Mouse (Mus musculus): ENCODE results near the gene Rabgef1. TPM values are rescaled to one million over a fixed set of nuclear protein-coding genes. Genes with fewer than 3 reads are reported as not detected.

Rabgef1 gene
- total and polyA plus RNA-seq, 3 experiments, result 23.4 to 80.4 (median 48.2) TPM

- Histone ChIP-seq H3K9me3 (replicated peaks) (0 out of 2 replicates have a peak, but pooled peaks cover 3% of the 10 kb centered on the region), H3K27me3 (ENCODE audit: insufficient read depth, low read length) (no peaks in the 10 kb centered on the region), H3K36me3 (replicated peaks) (peaks cover 40% of the 10 kb centered on the region), H3K4me1 (ENCODE audit: insufficient read depth, low read depth, low read length) (peaks cover 44% of the 10 kb centered on the region), H3K4me3 (ENCODE audit: low read depth, low read length) (peak overlapping the region; percentile 99)
- TF ChIP-seq CTCF (IDR thresholded peaks at IDR 0.05; ENCODE audit: low read depth, low read length) (peak; percentile 54), POLR2AphosphoS5 (IDR thresholded peaks at IDR 0.05; ENCODE audit: insufficient replicate concordance, low read depth, low read length) (no peak), GATA2 (IDR thresholded peaks at IDR 0.05; ENCODE audit: borderline replicate concordance, low read depth, low read length) (no peak)
- peak; percentile 87 for DNase-seq (ENCODE audit: low spot score)
- ATAC-seq (ENCODE audit: extremely low read depth, insufficient number of reproducible peaks, low FRiP score, poor library complexity, severe bottlenecking), result peak; percentile 36
These were observed 50.8 kb downstream of the Rabgef1 start for GRCm38 (mm10) chr5:130222146-130223004.

- Histone ChIP-seq H3K27me3 (ENCODE audit: insufficient read depth, low read length) (no peaks in the 10 kb centered on the region), H3K4me3 (ENCODE audit: low read depth, low read length) (no peak overlapping the region), H3K4me1 (ENCODE audit: insufficient read depth, low read depth, low read length) (peaks cover 36% of the 10 kb centered on the region), H3K36me3 (replicated peaks) (peaks cover 74% of the 10 kb centered on the region), H3K9me3 (replicated peaks) (no peaks in the 10 kb centered on the region)
- ATAC-seq (ENCODE audit: extremely low read depth, insufficient number of reproducible peaks, low FRiP score, poor library complexity, severe bottlenecking) (no peak), DNase-seq (ENCODE audit: low spot score) (no peak)
- TF ChIP-seq CTCF (IDR thresholded peaks at IDR 0.05; ENCODE audit: low read depth, low read length) (no peak), POLR2AphosphoS5 (IDR thresholded peaks at IDR 0.05; ENCODE audit: insufficient replicate concordance, low read depth, low read length) (no peak), GATA2 (IDR thresholded peaks at IDR 0.05; ENCODE audit: borderline replicate concordance, low read depth, low read length) (no peak), TAL1 (conservative IDR thresholded peaks at IDR 0.05; ENCODE audit: low read depth, low read length) (no peak)
These were observed 55.2 kb downstream of the Rabgef1 start for GRCm38 (mm10) chr5:130226790-130227189.

DNA sequence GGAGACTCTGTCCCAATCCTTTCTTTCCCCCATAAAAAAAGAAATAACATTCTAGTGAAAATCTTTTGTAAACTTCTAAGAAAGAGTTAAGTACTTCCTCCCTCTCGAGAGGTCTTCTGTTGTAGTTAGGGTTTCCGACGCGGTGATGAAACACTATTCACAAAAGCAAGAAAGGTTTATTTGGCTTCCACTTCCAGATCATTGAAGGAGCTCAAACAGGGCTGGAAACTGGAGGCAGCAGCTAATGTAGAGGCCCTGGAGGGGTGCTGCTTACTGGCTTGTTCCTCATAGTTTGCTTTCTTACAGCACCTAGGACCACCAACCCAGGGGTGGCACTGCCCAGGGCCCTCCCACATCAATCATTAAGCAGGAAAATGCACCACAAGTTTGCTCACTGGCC lies 56.5 kb downstream of the Rabgef1 start:
- Histone ChIP-seq H3K36me3 (replicated peaks) (peaks cover 87% of the 10 kb centered on the region), H3K27me3 (ENCODE audit: insufficient read depth, low read length) (no peaks in the 10 kb centered on the region), H3K4me1 (ENCODE audit: insufficient read depth, low read depth, low read length) (peaks cover 34% of the 10 kb centered on the region), H3K4me3 (ENCODE audit: low read depth, low read length) (no peak overlapping the region), H3K9me3 (replicated peaks) (no peaks in the 10 kb centered on the region)
- no peak for ATAC-seq (ENCODE audit: extremely low read depth, insufficient number of reproducible peaks, low FRiP score, poor library complexity, severe bottlenecking)
- DNase-seq (ENCODE audit: low spot score), result no peak
- TF ChIP-seq POLR2AphosphoS5 (IDR thresholded peaks at IDR 0.05; ENCODE audit: insufficient replicate concordance, low read depth, low read length), result no peak
- no peak for TF ChIP-seq GATA1 (IDR thresholded peaks at IDR 0.05; ENCODE audit: borderline replicate concordance, low read length)
- TF ChIP-seq GATA2 (IDR thresholded peaks at IDR 0.05; ENCODE audit: borderline replicate concordance, low read depth, low read length), result no peak
- no peak for TF ChIP-seq TAL1 (conservative IDR thresholded peaks at IDR 0.05; ENCODE audit: low read depth, low read length)
- no peak for TF ChIP-seq CTCF (IDR thresholded peaks at IDR 0.05; ENCODE audit: low read depth, low read length)

GRCm38 (mm10) chr5:130236302-130236701 lies 64.7 kb downstream of the Rabgef1 start:
- Histone ChIP-seq H3K4me1 (ENCODE audit: insufficient read depth, low read depth, low read length) (no peaks in the 10 kb centered on the region), H3K4me3 (ENCODE audit: low read depth, low read length) (no peak overlapping the region), H3K27me3 (ENCODE audit: insufficient read depth, low read length) (no peaks in the 10 kb centered on the region), H3K36me3 (replicated peaks) (peaks cover 98% of the 10 kb centered on the region), H3K9me3 (replicated peaks) (no peaks in the 10 kb centered on the region)
- ATAC-seq (ENCODE audit: extremely low read depth, insufficient number of reproducible peaks, low FRiP score, poor library complexity, severe bottlenecking) (no peak), DNase-seq (ENCODE audit: low spot score) (no peak)
- TF ChIP-seq TAL1 (conservative IDR thresholded peaks at IDR 0.05; ENCODE audit: low read depth, low read length), result no peak
- TF ChIP-seq CTCF (IDR thresholded peaks at IDR 0.05; ENCODE audit: low read depth, low read length), result no peak
- TF ChIP-seq POLR2AphosphoS5 (IDR thresholded peaks at IDR 0.05; ENCODE audit: insufficient replicate concordance, low read depth, low read length), result no peak
- no peak for TF ChIP-seq GATA2 (IDR thresholded peaks at IDR 0.05; ENCODE audit: borderline replicate concordance, low read depth, low read length)
- no peak for TF ChIP-seq GATA1 (IDR thresholded peaks at IDR 0.05; ENCODE audit: borderline replicate concordance, low read length)

GRCm38 (mm10) chr5:130239236-130239635 lies 67.6 kb downstream of the Rabgef1 start:
- H3K4me3 ChIP-seq (ENCODE audit: low read depth, low read length), result no peak overlapping the region
- no peak for ATAC-seq (ENCODE audit: extremely low read depth, insufficient number of reproducible peaks, low FRiP score, poor library complexity, severe bottlenecking)
- peaks cover 4% of the 10 kb centered on the region; the same call in 1 of the 2 replicates for H3K4me1 ChIP-seq (ENCODE audit: insufficient read depth, low read depth, low read length)
- H3K9me3 ChIP-seq (replicated peaks), result no peaks in the 10 kb centered on the region
- no peak for DNase-seq (ENCODE audit: low spot score)
- no peaks in the 10 kb centered on the region for H3K27me3 ChIP-seq (ENCODE audit: insufficient read depth, low read length)
- TF ChIP-seq CTCF (IDR thresholded peaks at IDR 0.05; ENCODE audit: low read depth, low read length) (no peak), GATA1 (IDR thresholded peaks at IDR 0.05; ENCODE audit: borderline replicate concordance, low read length) (no peak), GATA2 (IDR thresholded peaks at IDR 0.05; ENCODE audit: borderline replicate concordance, low read depth, low read length) (no peak), TAL1 (conservative IDR thresholded peaks at IDR 0.05; ENCODE audit: low read depth, low read length) (no peak), POLR2AphosphoS5 (IDR thresholded peaks at IDR 0.05; ENCODE audit: insufficient replicate concordance, low read depth, low read length) (no peak)
- H3K36me3 ChIP-seq (replicated peaks), result peaks cover 98% of the 10 kb centered on the region

- peaks cover 4% of the 10 kb centered on the region; the same call in 1 of the 2 replicates for H3K4me1 ChIP-seq (ENCODE audit: insufficient read depth, low read depth, low read length)
- no peak overlapping the region for H3K4me3 ChIP-seq (ENCODE audit: low read depth, low read length)
- DNase-seq (ENCODE audit: low spot score), result no peak
- ATAC-seq (ENCODE audit: extremely low read depth, insufficient number of reproducible peaks, low FRiP score, poor library complexity, severe bottlenecking), result no peak
- TF ChIP-seq GATA2 (IDR thresholded peaks at IDR 0.05; ENCODE audit: borderline replicate concordance, low read depth, low read length) (no peak), POLR2AphosphoS5 (IDR thresholded peaks at IDR 0.05; ENCODE audit: insufficient replicate concordance, low read depth, low read length) (no peak), GATA1 (IDR thresholded peaks at IDR 0.05; ENCODE audit: borderline replicate concordance, low read length) (no peak), TAL1 (conservative IDR thresholded peaks at IDR 0.05; ENCODE audit: low read depth, low read length) (no peak), CTCF (IDR thresholded peaks at IDR 0.05; ENCODE audit: low read depth, low read length) (no peak)
- no peaks in the 10 kb centered on the region for H3K27me3 ChIP-seq (ENCODE audit: insufficient read depth, low read length)
- peaks cover 98% of the 10 kb centered on the region for H3K36me3 ChIP-seq (replicated peaks)
- no peaks in the 10 kb centered on the region for H3K9me3 ChIP-seq (replicated peaks)
These were observed 68.3 kb downstream of the Rabgef1 start for GRCm38 (mm10) chr5:130239856-130240255.

Data from G1E (cell line).